Mouse (Mus musculus): ENCODE results near the gene Hax1.

Gene Hax1

GRCm38 (mm10) chr3:89948655-89949054 lies 49.9 kb downstream of the Hax1 start:
- H3K36me3 ChIP-seq (ENCODE audit: control insufficient read depth, insufficient read depth, low read length, poor library complexity, severe bottlenecking): peaks cover 10% of the 10 kb centered on the region
- no peak for DNase-seq (ENCODE audit: low read depth, low spot score)
- no peaks in the 10 kb centered on the region for H3K27me3 ChIP-seq (ENCODE audit: control insufficient read depth, insufficient read depth, low read length, poor library complexity, severe bottlenecking)

GRCm38 (mm10) chr3:89948021-89948420 lies 50.6 kb downstream of the Hax1 start:
- H3K27me3 ChIP-seq (ENCODE audit: control insufficient read depth, insufficient read depth, low read length, poor library complexity, severe bottlenecking): no peaks in the 10 kb centered on the region
- H3K36me3 ChIP-seq (ENCODE audit: control insufficient read depth, insufficient read depth, low read length, poor library complexity, severe bottlenecking): peaks cover 10% of the 10 kb centered on the region
- DNase-seq (ENCODE audit: low read depth, low spot score): no peak

Data from splenic B cell, adult 2 months (primary cell).